Mouse (Mus musculus) embryonic facial prominence, embryonic 14.5 days (tissue): ENCODE results near the gene Hip1r. TPM values are rescaled to one million over a fixed set of nuclear protein-coding genes. Genes with fewer than 3 reads are reported as not detected.

Source experiments
- ATAC-seq: fragments of 200-750 bp; cut with Nextera tagmentation; 2 replicates; pipeline ENCODE4 v1.8.0; 2017; ENCODE audit warnings: low read depth, moderate number of reproducible peaks, moderate TSS enrichment
- DNase-seq: peaks from one replicate; pipeline ENCODE4 v3.0.0-alpha.2; 2015; ENCODE audit warnings: low spot score
- H3K27ac ChIP-seq: fragments of 300-500 bp; sonication (generic); replicated peaks from 2 replicates; pipeline ENCODE4 v1.5.1; 2014; ENCODE audit warnings: low read depth, mild to moderate bottlenecking, low read length, moderate library complexity
- H3K27me3 ChIP-seq: fragments of 300-500 bp; sonication (generic); replicated peaks from 2 replicates; pipeline ENCODE4 v1.6.1; 2014; ENCODE audit warnings: low read length; ENCODE audit not compliant: control insufficient read depth, insufficient read depth
- H3K36me3 ChIP-seq: fragments of 300-500 bp; sonication (generic); 2 replicates; pipeline ENCODE4 v1.6.1; 2014; ENCODE audit warnings: low read length, mixed read lengths; ENCODE audit not compliant: control insufficient read depth, insufficient read depth
- H3K4me1 ChIP-seq: fragments of 300-500 bp; sonication (generic); 2 replicates; pipeline ENCODE4 v1.6.1; 2014; ENCODE audit warnings: antibody characterized with exemption, low read length; ENCODE audit not compliant: control insufficient read depth, insufficient read depth
- H3K4me2 ChIP-seq: fragments of 300-500 bp; sonication (generic); 2 replicates; pipeline ENCODE4 v1.6.1; 2014; ENCODE audit warnings: low read depth, mild to moderate bottlenecking, low read length, moderate library complexity, mixed read lengths
- H3K4me3 ChIP-seq: fragments of 300-500 bp; sonication (generic); 2 replicates; pipeline ENCODE4 v1.5.1; 2014; ENCODE audit warnings: low read depth, mild to moderate bottlenecking, low read length
- H3K9ac ChIP-seq: fragments of 300-500 bp; sonication (generic); 2 replicates; pipeline ENCODE4 v1.6.1; 2014; ENCODE audit warnings: low read depth, mild to moderate bottlenecking, low read length, moderate library complexity, mixed read lengths
- H3K9me3 ChIP-seq: fragments of 300-500 bp; sonication (generic); 2 replicates; pipeline ENCODE4 v1.6.1; 2016; ENCODE audit warnings: low read length; ENCODE audit not compliant: control insufficient read depth
- WGBS: fragments of 180-500 bp; shearing (Covaris S2); extraction: QIAGEN DNeasy Blood & Tissue Kit; methylation state at CpG from one replicate; pipeline ENCODE4 v1.1.7; 2014; 5-methylcytosine and 5-hydroxymethylcytosine counted together
- polyA plus RNA-seq: library from polyadenylated mRNA; unstranded; fragments of >200 nt; fragmentation: Nextera tagmentation; extraction: Ambion mirVana; gene quantifications from 2 replicates; pipeline ENCODE4 v1.2.1, GENCODE M21; 2014

Hip1r gene
- polyA plus RNA-seq, 1 experiment from 2014 or later = 7.5 TPM

DNA sequence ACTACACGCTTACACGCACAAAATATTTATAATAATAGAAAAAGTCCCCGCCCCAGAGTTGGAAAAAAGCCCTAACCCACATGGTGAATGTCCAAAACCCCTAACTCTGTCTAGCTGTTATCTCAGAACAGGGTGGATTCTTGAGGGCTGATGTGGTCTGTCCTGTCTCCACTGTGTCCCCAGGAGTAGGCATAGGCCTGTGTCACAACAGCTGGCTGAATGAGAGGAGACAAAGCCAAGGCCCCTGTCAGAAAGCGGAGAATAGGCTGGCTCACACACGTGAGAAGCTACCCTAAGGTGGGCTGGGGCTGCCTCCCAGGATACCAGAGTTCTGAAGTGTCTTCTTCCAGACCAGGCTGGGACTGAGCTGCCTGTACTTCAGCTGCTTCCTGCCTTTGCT, 4.7 kb downstream of the Hip1r start:
- WGBS = 63% methylated on average over 5 of the region's 5 CpGs
- Histone ChIP-seq H3K36me3 (no peaks in the 10 kb centered on the region), H3K9ac (no peak overlapping the region), H3K9me3 (no peaks in the 10 kb centered on the region), H3K4me3 (no peak overlapping the region), H3K4me1 (peaks cover 12% of the 10 kb centered on the region), H3K27ac (no peak overlapping the region), H3K27me3 (peaks cover 5% of the 10 kb centered on the region; the same call in 1 of the 2 replicates), H3K4me2 (no peak overlapping the region)
- 0 out of 2 replicates have a peak, but pooled peaks have one; percentile 6 for ATAC-seq
- DNase-seq = no peak

DNA sequence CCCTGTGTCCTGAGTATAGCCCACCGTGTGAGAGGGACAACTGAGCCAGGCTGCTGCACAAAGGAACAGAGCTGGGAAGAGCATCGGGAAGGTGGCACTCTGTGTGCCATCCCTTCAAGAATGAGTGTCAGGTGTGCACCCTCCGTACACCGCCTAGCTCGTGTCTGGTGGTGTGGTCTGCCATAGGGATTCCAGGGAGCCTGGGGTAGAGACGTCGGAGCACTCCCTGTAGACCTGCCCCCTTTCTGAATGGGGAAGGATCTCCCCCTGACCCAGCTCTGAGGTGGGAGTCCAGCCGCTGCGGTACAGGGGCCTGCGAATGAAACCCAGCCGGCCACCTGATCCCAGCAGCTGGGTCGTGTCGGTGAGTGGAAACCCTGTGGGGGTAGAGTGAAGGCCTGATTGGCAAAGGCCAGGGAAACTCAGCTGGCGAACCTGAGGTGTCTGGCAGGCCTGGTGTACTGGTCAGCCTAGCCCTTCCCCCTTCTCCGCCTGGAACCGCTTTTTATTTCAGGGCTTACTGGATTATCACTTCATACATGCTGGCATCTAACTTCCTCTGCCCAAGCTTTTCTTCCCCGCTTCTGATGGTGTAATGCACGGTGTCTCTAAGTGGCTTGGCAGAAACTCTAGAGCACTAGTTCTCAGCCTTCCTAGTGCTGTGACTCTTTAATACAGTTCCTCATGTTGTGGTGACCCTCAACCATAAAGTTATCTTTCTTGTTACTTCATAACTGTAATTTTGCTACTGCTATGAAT, 6.0 kb downstream of the Hip1r start:
- Histone ChIP-seq H3K27ac (no peak overlapping the region), H3K27me3 (peaks cover 3% of the 10 kb centered on the region; the same call in 1 of the 2 replicates), H3K4me1 (peaks cover 11% of the 10 kb centered on the region), H3K9ac (no peak overlapping the region), H3K36me3 (no peaks in the 10 kb centered on the region), H3K9me3 (no peaks in the 10 kb centered on the region), H3K4me3 (no peak overlapping the region), H3K4me2 (no peak overlapping the region)
- ATAC-seq = no peak
- DNase-seq = no peak
- WGBS = 70% methylated on average over 18 of the region's 18 CpGs

DNA sequence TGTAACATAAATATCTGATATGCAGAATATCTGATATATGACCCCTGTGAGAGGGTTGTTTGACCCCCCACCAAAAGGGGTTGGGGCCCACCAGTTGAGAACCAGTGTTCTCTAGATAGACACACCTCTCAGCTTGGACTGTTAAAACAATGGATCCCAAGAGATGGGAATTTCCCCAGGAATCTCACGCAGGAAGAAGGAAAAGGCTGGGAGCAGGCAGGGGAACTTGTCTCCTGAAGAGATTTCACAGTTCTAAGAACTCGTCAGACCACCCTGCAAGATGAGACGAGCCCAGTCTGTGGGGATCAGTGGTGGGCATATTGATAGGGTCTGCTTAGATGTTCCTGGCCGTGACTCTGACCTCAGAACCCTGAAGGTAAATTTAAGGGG, 6.5 kb downstream of the Hip1r start:
- H3K9me3 ChIP-seq = no peaks in the 10 kb centered on the region
- H3K27ac ChIP-seq = no peak overlapping the region
- 36% methylated on average over 4 of the region's 4 CpGs for WGBS
- no peak overlapping the region for H3K4me3 ChIP-seq
- DNase-seq (no peak), ATAC-seq (no peak)
- H3K36me3 ChIP-seq = no peaks in the 10 kb centered on the region
- no peak overlapping the region for H3K9ac ChIP-seq
- peaks cover 3% of the 10 kb centered on the region; the same call in 1 of the 2 replicates for H3K27me3 ChIP-seq
- no peak overlapping the region for H3K4me2 ChIP-seq
- H3K4me1 ChIP-seq = peaks cover 7% of the 10 kb centered on the region; the same call in 1 of the 2 replicates

DNA sequence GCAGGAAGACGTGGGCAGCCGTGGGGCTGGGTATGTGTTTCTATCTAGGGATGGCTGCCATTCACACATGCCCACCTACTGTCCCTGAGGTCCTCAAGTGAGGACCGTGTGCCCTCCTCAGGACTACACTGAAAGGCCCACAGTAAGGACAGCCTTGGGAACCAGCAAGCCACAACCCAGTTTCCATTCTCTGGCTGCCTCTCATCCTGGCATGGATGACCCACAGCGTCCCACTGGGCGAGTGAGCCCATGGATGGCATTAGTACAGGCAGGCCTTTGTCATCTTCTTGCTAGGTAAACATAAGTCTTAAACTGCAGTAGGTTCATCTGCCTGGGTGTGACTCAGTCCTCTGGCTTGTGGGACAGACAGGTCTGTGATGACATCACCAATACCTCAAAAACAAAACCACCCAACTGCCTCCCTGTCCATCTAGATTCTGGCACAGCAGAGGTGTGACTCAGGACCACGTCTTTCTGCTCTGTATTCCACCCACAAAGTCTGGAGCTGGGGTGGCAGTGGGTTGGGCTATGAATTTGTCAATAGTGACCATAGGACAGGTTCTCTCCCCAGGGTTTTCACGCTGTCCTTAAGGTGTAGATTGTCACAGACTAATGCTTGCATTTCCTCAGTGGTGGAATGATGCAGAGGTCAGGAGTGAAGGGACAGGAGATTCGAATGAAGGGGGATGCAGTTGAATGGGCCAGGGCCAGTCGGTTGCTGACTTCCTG, 7.3 kb downstream of the Hip1r start:
- no peaks in the 10 kb centered on the region for H3K36me3 ChIP-seq
- no peak overlapping the region for H3K4me2 ChIP-seq
- no peak overlapping the region for H3K9ac ChIP-seq
- ATAC-seq = no peak
- H3K27ac ChIP-seq = no peak overlapping the region
- DNase-seq = no peak
- H3K4me1 ChIP-seq = peaks cover 7% of the 10 kb centered on the region; the same call in 1 of the 2 replicates
- H3K4me3 ChIP-seq = no peak overlapping the region
- WGBS = 82% methylated on average over 8 of the region's 9 CpGs
- no peaks in the 10 kb centered on the region; the same call in 1 of the 2 replicates for H3K27me3 ChIP-seq
- no peaks in the 10 kb centered on the region for H3K9me3 ChIP-seq

DNA sequence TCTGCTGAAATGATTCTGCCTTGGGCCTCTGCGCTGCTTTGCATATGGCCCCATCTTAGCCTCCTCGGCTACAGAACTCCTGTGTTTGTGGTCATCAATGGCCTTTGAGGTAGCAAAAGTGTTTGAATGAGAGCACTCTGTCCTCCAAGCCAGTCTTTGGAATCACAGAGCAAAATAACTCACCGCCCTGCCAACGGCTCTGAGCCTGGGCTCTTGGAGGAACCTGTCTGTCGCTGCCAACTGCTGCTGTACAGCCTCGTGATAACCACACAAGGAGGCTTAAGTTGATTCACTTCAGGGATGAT, 7.8 kb downstream of the Hip1r start:
- Histone ChIP-seq H3K4me3 (no peak overlapping the region), H3K9ac (no peak overlapping the region), H3K9me3 (no peaks in the 10 kb centered on the region), H3K4me2 (no peak overlapping the region), H3K36me3 (no peaks in the 10 kb centered on the region), H3K4me1 (peaks cover 7% of the 10 kb centered on the region; the same call in 1 of the 2 replicates), H3K27me3 (no peaks in the 10 kb centered on the region; the same call in 1 of the 2 replicates), H3K27ac (no peak overlapping the region)
- 76% methylated on average over 6 of the region's 6 CpGs for WGBS
- ATAC-seq = no peak
- no peak for DNase-seq

DNA sequence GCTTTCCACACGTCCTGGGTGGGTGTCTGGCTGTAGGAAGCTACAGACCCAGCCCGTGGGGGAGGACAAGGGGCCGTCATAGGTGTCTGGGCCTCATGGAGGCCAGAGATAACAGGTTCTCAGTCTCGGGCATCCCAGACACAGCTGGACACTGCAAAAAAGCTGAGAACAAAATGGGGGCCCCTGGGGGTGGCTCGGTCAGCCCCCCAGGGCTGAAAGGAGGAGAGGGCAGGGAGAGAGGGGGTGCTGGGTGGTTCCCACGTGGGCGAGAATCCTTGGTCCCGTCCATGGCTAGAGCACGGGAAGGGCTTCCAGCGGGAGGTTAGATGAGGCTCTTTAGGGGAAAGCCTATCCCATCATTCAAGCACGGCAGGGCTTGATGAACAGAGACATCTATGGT, 9.4 kb downstream of the Hip1r start:
- WGBS = 75% methylated on average over 11 of the region's 11 CpGs
- no peak for ATAC-seq
- Histone ChIP-seq H3K9me3 (no peaks in the 10 kb centered on the region), H3K27ac (no peak overlapping the region), H3K4me1 (no peaks in the 10 kb centered on the region; the same call in 1 of the 2 replicates), H3K36me3 (no peaks in the 10 kb centered on the region), H3K9ac (no peak overlapping the region), H3K27me3 (no peaks in the 10 kb centered on the region), H3K4me2 (no peak overlapping the region), H3K4me3 (no peak overlapping the region)
- no peak for DNase-seq

DNA sequence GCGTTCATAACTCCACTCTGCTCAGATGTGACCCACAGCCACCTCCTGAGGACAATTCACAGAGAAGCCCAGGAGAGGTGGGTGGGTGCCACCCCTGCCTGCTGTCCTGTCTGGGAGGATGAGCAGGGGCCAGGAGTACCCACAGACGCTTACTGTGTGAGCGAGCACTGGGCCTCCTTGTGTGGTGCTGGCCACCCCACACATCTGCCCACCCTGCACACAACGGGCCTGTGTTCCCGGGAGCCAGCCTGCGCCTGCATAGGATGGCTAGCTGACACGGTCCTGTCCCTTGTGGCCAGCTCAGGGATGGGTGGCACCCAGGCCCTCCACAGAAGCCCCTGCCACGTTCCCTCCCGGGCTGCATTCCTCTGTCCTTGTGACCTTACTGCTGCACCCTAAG, 12.0 kb downstream of the Hip1r start:
- WGBS = 70% methylated on average over 6 of the region's 9 CpGs
- no peaks in the 10 kb centered on the region for H3K9me3 ChIP-seq
- H3K9ac ChIP-seq = no peak overlapping the region

DNA sequence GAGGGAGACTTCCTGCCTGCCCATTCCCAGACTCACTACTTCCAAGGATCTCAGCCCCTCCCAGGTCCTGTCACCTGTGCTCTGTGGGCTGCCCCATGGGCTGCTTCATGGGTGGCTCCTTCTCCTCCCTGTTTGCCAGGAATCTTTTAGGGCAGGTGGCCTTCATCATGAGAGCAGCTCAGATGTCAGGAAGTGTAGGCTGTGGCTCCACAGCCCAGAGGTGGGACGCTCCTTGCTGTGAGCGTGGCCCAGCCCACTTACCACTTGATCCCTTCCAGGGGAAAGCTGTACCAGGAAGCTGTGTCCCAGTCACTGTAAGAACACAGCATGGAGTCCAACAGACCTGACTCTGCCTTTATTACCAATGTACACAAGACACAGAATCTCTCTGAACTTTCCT, 13.5 kb downstream of the Hip1r start:
- no peak overlapping the region for H3K4me3 ChIP-seq
- no peaks in the 10 kb centered on the region for H3K36me3 ChIP-seq
- ATAC-seq (peak; percentile 63; the same call in 1 of the 2 replicates), DNase-seq (no peak)
- 24% methylated on average over 2 of the region's 2 CpGs for WGBS
- H3K9ac ChIP-seq = no peak overlapping the region
- no peak overlapping the region for H3K27ac ChIP-seq
- no peaks in the 10 kb centered on the region for H3K9me3 ChIP-seq
- H3K27me3 ChIP-seq = no peaks in the 10 kb centered on the region
- no peak overlapping the region for H3K4me2 ChIP-seq
- H3K4me1 ChIP-seq = no peaks in the 10 kb centered on the region; the same call in 1 of the 2 replicates

More for the DNA sequence above, 12.0 kb downstream of the Hip1r start:
- Histone ChIP-seq H3K27ac (no peak overlapping the region), H3K36me3 (no peaks in the 10 kb centered on the region), H3K4me3 (no peak overlapping the region), H3K27me3 (no peaks in the 10 kb centered on the region), H3K4me1 (no peaks in the 10 kb centered on the region; the same call in 1 of the 2 replicates), H3K4me2 (no peak overlapping the region)
- ATAC-seq (no peak), DNase-seq (no peak)
